Mouse (Mus musculus): ENCODE data around the gene Krt2. TPM values are rescaled to one million over a fixed set of nuclear protein-coding genes. Genes with fewer than 3 reads are reported as not detected.

Gene Krt2
- polyA plus RNA-seq, 2 experiments, result not detected

GRCm38 (mm10) chr15:101856696-101857095 is 38.7 kb upstream of the Krt2 start:
- H3K4me2 ChIP-seq (ENCODE audit: low read depth), result no peak overlapping the region
- H3K4me3 ChIP-seq (ENCODE audit: insufficient read depth in 1 of 2, low read depth in 2 of 2, low read length in 2 of 2), result no peak overlapping the region
- TF ChIP-seq CTCF (IDR thresholded peaks at IDR 0.05; ENCODE audit: low read depth) (no peak), EP300 (IDR thresholded peaks at IDR 0.05; ENCODE audit: low read depth) (no peak)
- H3K36me3 ChIP-seq (replicated peaks; ENCODE audit: control insufficient read depth, insufficient read depth, low read depth), result no peaks in the 10 kb centered on the region
- no peaks in the 10 kb centered on the region for H3K9me3 ChIP-seq (ENCODE audit: control insufficient read depth, low read length)
- peaks cover 22% of the 10 kb centered on the region for H3K27me3 ChIP-seq (ENCODE audit: control insufficient read depth, insufficient read depth, low read length)
- DNase-seq (ENCODE audit: low read depth in 3 of 3, low spot score in 3 of 3), result no peak
- ATAC-seq (ENCODE audit: insufficient read depth), result no peak
- H3K9ac ChIP-seq (replicated peaks), result no peak overlapping the region
- no peaks in the 10 kb centered on the region for H3K4me1 ChIP-seq (replicated peaks; ENCODE audit: control insufficient read depth in 2 of 2, insufficient read depth in 2 of 2, low read length in 1 of 2)
- 37% methylated on average over 5 of the region's 5 CpGs for WGBS (ENCODE audit: insufficient replicate concordance)
- H3K27ac ChIP-seq, result no peak overlapping the region

GRCm38 (mm10) chr15:101855732-101856131 is 37.8 kb upstream of the Krt2 start:
- no peak for DNase-seq (ENCODE audit: low read depth in 3 of 3, low spot score in 3 of 3)
- no peak overlapping the region for H3K4me3 ChIP-seq (ENCODE audit: insufficient read depth in 1 of 2, low read depth in 2 of 2, low read length in 2 of 2)
- no peak for TF ChIP-seq CTCF (IDR thresholded peaks at IDR 0.05; ENCODE audit: low read depth)
- TF ChIP-seq EP300 (IDR thresholded peaks at IDR 0.05; ENCODE audit: low read depth), result no peak

GRCm38 (mm10) chr15:101854294-101854693 is 36.3 kb upstream of the Krt2 start:
- Histone ChIP-seq H3K4me3 (ENCODE audit: insufficient read depth in 1 of 2, low read depth in 2 of 2, low read length in 2 of 2) (no peak overlapping the region), H3K9ac (replicated peaks) (no peak overlapping the region), H3K27ac (no peak overlapping the region), H3K4me2 (ENCODE audit: low read depth) (no peak overlapping the region), H3K27me3 (ENCODE audit: control insufficient read depth, insufficient read depth, low read length) (peaks cover 6% of the 10 kb centered on the region), H3K36me3 (replicated peaks; ENCODE audit: control insufficient read depth, insufficient read depth, low read depth) (no peaks in the 10 kb centered on the region), H3K9me3 (ENCODE audit: control insufficient read depth, low read length) (no peaks in the 10 kb centered on the region), H3K4me1 (replicated peaks; ENCODE audit: control insufficient read depth in 2 of 2, insufficient read depth in 2 of 2, low read length in 1 of 2) (no peaks in the 10 kb centered on the region)
- WGBS (ENCODE audit: insufficient replicate concordance), result 8% methylated on average over 5 of the region's 5 CpGs
- ATAC-seq (ENCODE audit: insufficient read depth) (no peak), DNase-seq (ENCODE audit: low read depth in 3 of 3, low spot score in 3 of 3) (no peak)
- no peak for TF ChIP-seq CTCF (IDR thresholded peaks at IDR 0.05; ENCODE audit: low read depth)

More at GRCm38 (mm10) chr15:101855732-101856131, 37.8 kb upstream of the Krt2 start:
- H3K9me3 ChIP-seq (ENCODE audit: control insufficient read depth, low read length), result no peaks in the 10 kb centered on the region
- no peaks in the 10 kb centered on the region for H3K36me3 ChIP-seq (replicated peaks; ENCODE audit: control insufficient read depth, insufficient read depth, low read depth)
- no peak overlapping the region for H3K4me2 ChIP-seq (ENCODE audit: low read depth)
- H3K27me3 ChIP-seq (ENCODE audit: control insufficient read depth, insufficient read depth, low read length), result peaks cover 20% of the 10 kb centered on the region
- no peak overlapping the region for H3K9ac ChIP-seq (replicated peaks)
- ATAC-seq (ENCODE audit: insufficient read depth), result no peak
- WGBS (ENCODE audit: insufficient replicate concordance), result 46% methylated on average over 3 of the region's 3 CpGs
- no peaks in the 10 kb centered on the region for H3K4me1 ChIP-seq (replicated peaks; ENCODE audit: control insufficient read depth in 2 of 2, insufficient read depth in 2 of 2, low read length in 1 of 2)
- no peak overlapping the region for H3K27ac ChIP-seq

- ATAC-seq (ENCODE audit: insufficient read depth) (no peak), DNase-seq (ENCODE audit: low read depth in 3 of 3, low spot score in 3 of 3) (no peak)
- Histone ChIP-seq H3K36me3 (replicated peaks; ENCODE audit: control insufficient read depth, insufficient read depth, low read depth) (no peaks in the 10 kb centered on the region), H3K9ac (replicated peaks) (no peak overlapping the region), H3K27me3 (ENCODE audit: control insufficient read depth, insufficient read depth, low read length) (no peaks in the 10 kb centered on the region), H3K27ac (no peak overlapping the region), H3K4me1 (replicated peaks; ENCODE audit: control insufficient read depth in 2 of 2, insufficient read depth in 2 of 2, low read length in 1 of 2) (no peaks in the 10 kb centered on the region), H3K9me3 (ENCODE audit: control insufficient read depth, low read length) (no peaks in the 10 kb centered on the region), H3K4me3 (ENCODE audit: insufficient read depth in 1 of 2, low read depth in 2 of 2, low read length in 2 of 2) (no peak overlapping the region), H3K4me2 (ENCODE audit: low read depth) (no peak overlapping the region)
- WGBS (ENCODE audit: insufficient replicate concordance), result 16% methylated on average over 5 of the region's 5 CpGs
- TF ChIP-seq EP300 (IDR thresholded peaks at IDR 0.05; ENCODE audit: low read depth), result no peak
- no peak for TF ChIP-seq CTCF (IDR thresholded peaks at IDR 0.05; ENCODE audit: low read depth)
These were observed 34.6 kb upstream of the Krt2 start for GRCm38 (mm10) chr15:101852571-101852970.

GRCm38 (mm10) chr15:101850694-101851093 is 32.7 kb upstream of the Krt2 start, which contains the start of gene Krt1:
Krt1 (minus strand) TSS chr15:101850794.
- Histone ChIP-seq H3K27ac (no peak within 1 kb of the TSS), H3K4me3 (ENCODE audit: insufficient read depth in 1 of 2, low read depth in 2 of 2, low read length in 2 of 2) (no peak within 1 kb of the TSS), H3K27me3 (ENCODE audit: control insufficient read depth, insufficient read depth, low read length) (peaks cover 12% of the 10 kb centered on the region), H3K4me2 (ENCODE audit: low read depth) (no peak within 1 kb of the TSS), H3K36me3 (replicated peaks; ENCODE audit: control insufficient read depth, insufficient read depth, low read depth) (no peaks in the 10 kb centered on the region), H3K9ac (replicated peaks) (no peak within 1 kb of the TSS), H3K9me3 (ENCODE audit: control insufficient read depth, low read length) (no peaks in the 10 kb centered on the region), H3K4me1 (replicated peaks; ENCODE audit: control insufficient read depth in 2 of 2, insufficient read depth in 2 of 2, low read length in 1 of 2) (no peaks in the 10 kb centered on the region)
- DNase-seq (ENCODE audit: low read depth in 3 of 3, low spot score in 3 of 3), result no peak
- 49% methylated on average over 6 of the region's 6 CpGs for WGBS (ENCODE audit: insufficient replicate concordance)
- TF ChIP-seq EP300 (IDR thresholded peaks at IDR 0.05; ENCODE audit: low read depth) (no peak), CTCF (IDR thresholded peaks at IDR 0.05; ENCODE audit: low read depth) (no peak)
- no peak for ATAC-seq (ENCODE audit: insufficient read depth)

Measured in liver, embryonic 14.5 days (tissue).